Mouse (Mus musculus) liver, adult 2 months (tissue): ENCODE data around the gene Bcl2.

Source experiments
- CTCF ChIP-seq: fragments of 200-500 bp; IDR thresholded peaks from 2 replicates; pipeline ENCODE4 v1.5.1; 2011; ENCODE audit warnings: low read depth, low read length, control low read depth
- POLR2A ChIP-seq: fragments of 200-500 bp; IDR thresholded peaks from 2 replicates; pipeline ENCODE4 v1.6.1; 2011; ENCODE audit warnings: low read length, control low read depth; ENCODE audit not compliant: insufficient read depth; ENCODE audit errors: extremely low read depth

- no peak for TF ChIP-seq POLR2A
- TF ChIP-seq CTCF = no peak
These were observed 95.3 kb downstream of the Bcl2 start for GRCm38 (mm10) chr1:106618814-106619213.
